Mouse (Mus musculus): ENCODE data around the gene Zcwpw1. TPM values are rescaled to one million over a fixed set of nuclear protein-coding genes. Genes with fewer than 3 reads are reported as not detected.

Zcwpw1 gene
- 1 to 10 TPM; 3.6 to 4.1 TPM for total RNA-seq (2023)

DNA sequence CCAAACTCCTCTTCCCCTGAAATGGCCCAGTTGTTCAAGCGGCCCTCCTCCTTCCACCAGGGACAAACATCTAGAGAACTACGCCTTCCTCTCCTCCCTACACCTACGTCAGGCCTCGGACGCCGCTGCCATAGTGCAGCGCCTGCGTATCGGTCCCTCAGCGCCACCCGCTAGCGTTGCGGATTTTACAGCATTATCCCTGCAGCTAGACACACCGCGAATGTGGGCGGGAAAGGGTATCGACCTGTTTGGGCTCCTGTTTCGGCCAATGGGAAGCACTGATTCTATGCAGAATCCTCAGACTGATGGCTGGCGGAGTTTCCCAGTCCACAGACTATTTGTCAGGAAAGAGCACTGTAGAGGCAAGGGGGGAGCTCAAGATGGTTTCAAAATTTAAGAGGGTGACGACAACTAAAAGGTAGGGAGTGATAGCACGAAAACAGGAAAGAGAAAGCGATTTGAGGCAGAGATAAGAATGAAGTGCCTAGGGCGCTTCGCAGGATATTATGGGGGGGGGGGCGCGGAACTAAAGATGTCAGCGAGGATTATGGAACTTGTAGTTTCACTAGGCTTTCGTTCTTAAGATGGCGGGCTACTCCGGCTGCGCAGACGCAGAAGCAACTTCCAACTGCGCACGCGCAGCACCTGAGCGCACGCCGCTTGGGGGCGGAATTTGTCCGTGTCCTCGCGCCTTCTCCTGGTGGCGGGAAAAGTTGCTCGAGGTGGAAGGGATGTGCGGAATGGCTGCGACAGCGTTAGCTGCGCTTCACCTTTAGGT is at the start of gene Zcwpw1, which contains the start of gene Mepce:
Gene Zcwpw1 (plus strand): TSS at position 648 of the 778 bp plus-strand sequence.
Gene Mepce (minus strand): TSS at position 505 of the 778 bp plus-strand sequence.

DNA sequence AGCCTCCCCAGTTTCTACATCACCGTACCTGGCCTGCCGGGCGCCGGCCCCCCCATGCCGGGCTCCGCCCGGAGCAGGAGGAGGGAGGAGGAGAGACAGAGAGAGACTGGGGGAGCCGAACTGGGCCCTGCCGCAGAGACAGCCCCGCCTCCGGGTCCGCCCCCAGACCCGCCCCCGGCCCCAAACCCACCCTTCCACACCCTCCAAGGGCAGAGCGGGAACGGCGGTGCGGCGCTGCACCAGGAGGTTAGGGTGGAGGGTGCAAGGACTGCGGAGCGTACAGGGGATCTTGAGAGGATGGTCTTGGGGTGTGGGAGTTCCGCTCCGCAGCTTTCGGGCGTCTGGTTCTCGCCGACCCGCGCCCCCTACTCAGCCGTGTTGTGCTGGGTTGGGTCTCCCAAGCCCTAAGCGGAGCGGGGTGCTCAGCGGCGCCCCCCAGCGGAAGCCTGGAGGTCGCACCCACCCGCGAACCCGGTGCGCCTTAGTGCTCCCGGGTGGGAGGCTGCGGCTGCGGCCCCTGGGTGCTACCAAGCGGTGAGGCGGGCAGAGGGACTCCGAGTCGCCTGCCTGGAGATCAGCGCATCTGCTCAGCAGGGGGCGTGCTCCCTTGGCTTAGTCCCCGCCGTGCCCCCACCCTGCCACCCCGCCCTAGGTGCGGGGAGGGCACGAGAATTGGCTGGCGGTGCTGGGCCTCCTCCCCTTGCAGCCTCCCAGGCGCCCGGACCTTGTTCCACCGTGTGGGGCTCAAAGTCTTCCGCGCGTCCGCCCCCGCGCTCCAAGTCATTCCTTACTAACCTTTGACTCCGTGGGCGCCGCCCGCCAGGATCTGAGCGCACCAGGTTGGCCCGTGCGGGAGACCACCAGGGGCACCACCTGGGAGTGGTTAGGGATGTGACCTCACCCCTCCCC is 46.3 kb upstream of the Zcwpw1 start, which contains the start of gene Nyap1:
Gene Nyap1 (minus strand): TSS at position 585 of the 909 bp plus-strand sequence.

DNA sequence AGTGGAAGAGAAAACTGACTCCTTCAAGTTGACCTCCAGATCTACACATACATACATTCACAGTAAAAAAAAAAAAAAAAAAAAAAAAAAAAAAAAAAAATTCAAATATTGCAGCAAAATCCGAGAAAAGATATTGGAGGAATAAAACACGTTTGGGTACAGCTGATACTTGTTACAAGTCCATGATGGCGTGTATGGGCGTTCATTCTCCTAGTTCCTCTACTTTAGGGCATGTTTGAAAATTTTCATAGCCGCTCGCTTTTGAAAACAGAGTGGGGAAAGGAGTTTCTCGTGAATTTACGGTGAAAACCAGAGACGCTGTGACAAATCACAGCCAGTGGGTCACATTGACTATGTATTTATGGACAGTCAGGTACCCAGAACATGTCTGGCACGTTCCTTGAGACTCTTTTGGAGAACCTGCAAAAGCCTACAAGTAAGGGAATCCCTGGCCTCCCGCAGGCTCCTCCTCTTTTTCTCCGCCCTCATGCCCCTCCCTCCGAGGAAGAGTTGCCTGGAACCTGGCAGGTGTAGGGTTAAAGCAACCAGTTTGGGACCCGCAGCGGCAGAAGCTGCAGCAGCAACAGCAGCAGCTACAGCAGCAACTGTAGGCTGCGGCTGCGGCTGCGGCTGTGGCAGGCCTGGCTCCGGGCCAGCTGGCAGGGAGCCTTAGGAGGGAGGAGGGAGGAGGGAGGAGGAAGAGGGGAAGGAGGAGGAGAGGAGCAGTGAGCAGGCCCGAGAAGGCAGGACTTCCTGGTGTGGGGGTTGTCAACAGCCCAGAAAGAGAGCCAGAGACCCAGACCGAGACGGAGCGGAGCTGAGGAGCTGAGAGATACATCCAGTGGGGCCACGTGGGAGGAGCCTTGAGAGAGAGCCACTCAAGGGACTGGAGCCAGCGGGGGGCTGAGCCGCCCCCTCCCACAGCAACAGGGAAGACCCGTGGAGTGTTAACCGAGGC is 42.1 kb upstream of the Zcwpw1 start, which contains the start of gene Tsc22d4:
Gene Tsc22d4 (plus strand): TSS at position 517 of the 958 bp plus-strand sequence.

DNA sequence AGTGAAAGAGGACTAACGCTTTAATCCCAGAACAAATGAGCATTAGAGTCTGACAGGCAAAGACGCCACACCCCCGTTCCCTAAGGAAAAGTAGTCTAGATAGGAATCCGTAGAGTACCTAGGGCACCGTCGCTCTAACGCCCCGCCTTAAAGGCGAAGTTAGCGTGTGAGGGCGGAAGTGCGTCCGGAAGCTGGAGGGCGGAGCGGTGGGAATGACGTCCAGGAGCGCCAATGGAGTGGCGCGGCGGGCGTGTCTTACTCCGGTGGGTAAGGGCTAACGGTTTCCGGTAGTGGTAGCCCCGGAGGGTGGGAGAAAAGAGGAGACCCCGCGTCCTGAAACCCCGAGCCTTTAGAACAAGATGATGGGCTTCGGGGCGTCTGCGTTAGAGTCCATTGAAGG is 9.0 kb upstream of the Zcwpw1 start, which contains the start of gene Ppp1r35:
Gene Ppp1r35 (plus strand): TSS at position 215 of the 400 bp plus-strand sequence.

DNA sequence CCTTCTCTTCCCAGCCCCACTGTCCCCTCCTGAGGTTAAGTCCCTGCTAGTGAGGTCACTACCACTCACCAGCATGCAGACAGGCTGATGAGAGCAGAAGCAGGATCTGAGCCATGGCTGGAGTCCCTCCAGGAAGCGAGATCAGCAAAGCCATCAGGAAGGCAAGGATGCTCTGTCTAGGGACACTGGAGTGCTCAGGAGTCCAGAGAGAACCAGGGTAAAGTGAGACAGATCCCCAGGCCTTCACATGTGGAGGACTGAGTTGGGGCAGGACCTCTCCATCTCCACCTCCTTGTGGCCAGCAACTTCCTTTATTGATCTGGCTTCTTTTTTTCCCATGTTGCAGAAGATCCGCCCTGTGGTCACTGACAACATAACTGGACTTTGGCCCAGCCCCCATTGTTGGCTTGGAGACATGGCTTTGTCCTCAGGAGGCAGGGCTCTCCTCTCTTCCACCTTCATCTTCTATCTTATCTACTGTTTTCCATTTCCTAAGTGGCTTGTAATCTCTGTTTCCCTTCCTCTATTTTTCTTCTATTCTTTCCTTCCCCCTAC is 48.4 kb downstream of the Zcwpw1 start, which contains the start of gene Pilra:
Gene Pilra (minus strand): TSS at position 316 of the 555 bp plus-strand sequence.

DNA sequence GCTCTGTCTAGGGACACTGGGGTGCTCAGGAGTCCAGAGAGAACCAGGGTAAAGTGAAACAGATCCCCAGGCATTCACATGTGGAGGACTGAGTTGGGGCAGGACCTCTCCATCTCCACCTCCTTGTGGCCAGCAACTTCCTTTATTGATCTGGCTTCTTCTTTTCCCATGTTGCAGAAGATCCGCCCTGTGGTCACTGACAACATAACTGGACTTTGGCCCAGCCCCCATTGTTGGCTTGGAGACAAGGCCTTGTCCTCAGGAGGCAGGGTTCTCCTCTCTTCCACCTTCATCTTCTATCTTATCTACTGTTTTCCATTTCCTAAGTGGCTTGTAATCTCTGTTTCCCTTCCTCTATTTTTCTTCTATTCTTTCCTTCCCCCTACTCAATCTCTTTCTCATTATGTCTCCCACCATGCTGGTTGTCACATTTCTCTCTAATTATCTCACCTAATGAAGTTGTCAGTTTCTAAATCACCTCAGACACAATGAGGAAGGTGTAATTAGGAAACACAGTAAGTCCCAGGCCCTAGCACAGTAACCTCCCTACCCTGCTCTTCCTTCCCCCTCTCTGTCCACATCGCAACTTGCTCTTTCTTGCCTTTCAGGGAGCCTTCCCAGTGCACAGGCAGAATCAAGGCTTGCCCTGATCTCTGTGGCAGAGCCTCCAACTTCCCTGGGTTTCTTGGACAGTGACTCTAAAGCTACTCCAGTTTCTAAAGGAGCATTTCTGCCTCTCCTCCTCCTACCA is 70.5 kb downstream of the Zcwpw1 start, which contains the start of gene Pilrb1:
Gene Pilrb1 (minus strand): TSS at position 147 of the 751 bp plus-strand sequence.

DNA sequence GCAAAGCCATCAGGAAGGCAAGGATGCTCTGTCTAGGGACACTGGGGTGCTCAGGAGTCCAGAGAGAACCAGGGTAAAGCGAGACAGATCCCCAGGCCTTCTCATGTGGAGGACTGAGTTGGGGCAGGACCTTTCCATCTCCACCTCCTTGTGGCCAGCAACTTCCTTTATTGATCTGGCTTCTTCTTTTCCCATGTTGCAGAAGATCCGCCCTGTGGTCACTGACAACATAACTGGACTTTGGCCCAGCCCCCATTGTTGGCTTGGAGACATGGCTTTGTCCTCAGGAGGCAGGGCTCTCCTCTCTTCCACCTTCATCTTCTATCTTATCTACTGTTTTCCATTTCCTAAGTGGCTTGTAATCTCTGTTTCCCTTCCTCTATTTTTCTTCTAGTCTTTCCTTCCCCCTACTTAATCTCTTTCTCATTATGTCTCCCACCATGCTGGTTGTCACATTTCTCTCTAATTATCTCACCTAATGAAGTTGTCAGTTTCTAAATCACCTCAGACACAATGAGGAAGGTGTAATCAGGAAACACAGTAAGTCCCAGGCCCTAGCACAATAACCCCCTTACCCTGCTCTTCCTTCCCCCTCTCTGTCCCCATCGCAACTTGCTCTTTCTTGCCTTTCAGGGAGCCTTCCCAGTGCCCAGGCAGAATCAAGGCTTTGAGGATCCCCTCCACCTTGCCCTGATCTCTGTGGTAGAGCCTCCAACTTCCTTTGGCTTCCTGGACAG is 84.2 kb downstream of the Zcwpw1 start, which contains the start of gene Pilrb2:
Gene Pilrb2 (minus strand): TSS at position 172 of the 737 bp plus-strand sequence.

Other genes starting within 250 kb of the Zcwpw1 start
- not detected for gene Actl6b, start 234.3 kb upstream of the Zcwpw1 start, total RNA-seq (2023)
- 10 to 100 TPM in 1 of 2 experiments, 1 to 10 TPM in 1; 7.0 to 11.2 TPM for gene Tfr2, start 218.0 kb upstream of the Zcwpw1 start, total RNA-seq (2023)
- gene Mospd3, start 186.7 kb upstream of the Zcwpw1 start, total RNA-seq (2023) = 10 to 100 TPM; 46.3 to 50.4 TPM
- 1 to 10 TPM in 1 of 2 experiments, under 1 TPM in 1; 0.84 to 4.0 TPM for gene Pcolce, start 174.0 kb upstream of the Zcwpw1 start, total RNA-seq (2023)
- under 1 TPM in 1 of 2 experiments, not detected in 1; 0.26 TPM for gene Fbxo24, start 158.8 kb upstream of the Zcwpw1 start, total RNA-seq (2023)
- 100 to 1,000 TPM; 217 to 232 TPM for gene Lrch4, start 158.7 kb upstream of the Zcwpw1 start, total RNA-seq (2023)
- 10 to 100 TPM; 44.5 to 45.7 TPM for gene Gm20605, start 158.6 kb upstream of the Zcwpw1 start, total RNA-seq (2023)
- 10 to 100 TPM; 74.3 to 76.8 TPM for gene Sap25, start 146.5 kb upstream of the Zcwpw1 start, total RNA-seq (2023)
- gene Irs3, start 142.1 kb upstream of the Zcwpw1 start, total RNA-seq (2023) = not detected
- gene Agfg2, start 103.1 kb upstream of the Zcwpw1 start, total RNA-seq (2023) = 10 to 100 TPM; 27.2 to 29.2 TPM
- under 1 TPM; 0.83 to 0.93 TPM for gene Nyap1, start 46.2 kb upstream of the Zcwpw1 start, total RNA-seq (2023)
- 100 to 1,000 TPM; 265 to 295 TPM for gene Tsc22d4, start 42.1 kb upstream of the Zcwpw1 start, total RNA-seq (2023)
- gene Ppp1r35, start 8.9 kb upstream of the Zcwpw1 start, total RNA-seq (2023) = 10 to 100 TPM; 26.5 to 32.9 TPM
- gene Mepce, start 143 bp upstream of the Zcwpw1 start, total RNA-seq (2023) = 10 to 100 TPM; 29.3 to 33.9 TPM
- 100 to 1,000 TPM; 303 to 320 TPM for gene Pilra, start 48.5 kb downstream of the Zcwpw1 start, total RNA-seq (2023)
- gene Pilrb1, start 70.3 kb downstream of the Zcwpw1 start, total RNA-seq (2023) = 100 to 1,000 TPM; 168 to 180 TPM
- gene Pilrb2, start 84.0 kb downstream of the Zcwpw1 start, total RNA-seq (2023) = 100 to 1,000 TPM; 215 to 219 TPM
- not detected for gene Cyp3a13, start 133.8 kb downstream of the Zcwpw1 start, total RNA-seq (2023)
- gene Gjc3, start 175.3 kb downstream of the Zcwpw1 start, total RNA-seq (2023) = not detected
- gene Azgp1, start 193.7 kb downstream of the Zcwpw1 start, total RNA-seq (2023) = 1 to 10 TPM in 1 of 2 experiments, under 1 TPM in 1; 0.61 to 1.1 TPM
- not detected for gene Smok3a, start 233.5 kb downstream of the Zcwpw1 start, total RNA-seq (2023)
- not detected for gene Smok3b, start 233.6 kb downstream of the Zcwpw1 start, total RNA-seq (2023)

Data from neutrophil, adult 83 days (primary cell).